Mouse (Mus musculus): ENCODE measurements at regions not wholly inside any gene's neighbourhood (a gene's known extent, or its start where the extent isn't known, plus 50 kb on each side); places are given as distances from the start of the nearest gene placed in this dataset.

GRCm38 (mm10) chr2:117742413-117742812, 369.3 kb upstream of the Thbs1 start:
- TF ChIP-seq POLR2A (IDR thresholded peaks at IDR 0.05; ENCODE audit: low read depth, low read length) (no peak), CTCF (IDR thresholded peaks at IDR 0.05; ENCODE audit: extremely low read depth, insufficient read length, insufficient replicate concordance, low read depth, low read length) (no peak)

Data from small intestine, adult 2 months (tissue).